Mouse (Mus musculus) ES-E14 (cell line): ENCODE data around the gene 3110009E18Rik. TPM values are rescaled to one million over a fixed set of nuclear protein-coding genes. Genes with fewer than 3 reads are reported as not detected.
"Not testable (repeated sequence)": the region's sequence is repeated elsewhere in the genome, so short reads cannot be mapped to it uniquely, and the experiment has no call there.

Experiments used
- DNase-seq: peaks from one replicate; pipeline ENCODE4 v3.0.0-alpha.2; 2013; ENCODE audit warnings: low read depth, low spot score
- H3K27ac ChIP-seq: 2 replicates; pipeline ENCODE4 v1.5.1; 2012; ENCODE audit warnings: low read depth, mild to moderate bottlenecking, low read length, moderate library complexity, mixed read lengths; ENCODE audit not compliant: poor library complexity, insufficient read depth, severe bottlenecking
- H3K36me3 ChIP-seq: 2 replicates; pipeline ENCODE4 v1.6.1; 2012; ENCODE audit warnings: mild to moderate bottlenecking, low read length, moderate library complexity, mixed read lengths; ENCODE audit not compliant: control insufficient read depth, poor library complexity, insufficient read depth, severe bottlenecking
- H3K4me1 ChIP-seq, 2 experiments: fragments of 150-350 bp in 1 of 2; sonication (generic) in 1 of 2; 2 replicates each; pipeline ENCODE4 v1.6.1; 2012; ENCODE audit warnings: low read length in 2 of 2, mild to moderate bottlenecking in 1 of 2, mixed read lengths in 1 of 2; ENCODE audit not compliant: control insufficient read depth in 2 of 2, insufficient read depth in 2 of 2, poor library complexity in 1 of 2
- H3K4me3 ChIP-seq, 2 experiments: fragments of 150-350 bp in 1 of 2; sonication (generic) in 1 of 2; 2 replicates each; pipeline ENCODE4 v1.5.1; 2012; ENCODE audit warnings: low read length in 2 of 2, low read depth in 1 of 2, mild to moderate bottlenecking in 1 of 2, mixed read lengths in 1 of 2; ENCODE audit not compliant: insufficient read depth in 1 of 2, poor library complexity in 1 of 2, severe bottlenecking in 1 of 2
- H3K9ac ChIP-seq: 2 replicates; pipeline ENCODE4 v1.6.1; 2012; ENCODE audit warnings: low read depth, mild to moderate bottlenecking, low read length, mixed read lengths; ENCODE audit not compliant: poor library complexity, insufficient read depth, severe bottlenecking
- H3K9me3 ChIP-seq: fragments of 150-350 bp; sonication (generic); 2 replicates; pipeline ENCODE4 v1.6.1; 2012; ENCODE audit warnings: low read depth, mild to moderate bottlenecking, low read length; ENCODE audit not compliant: control insufficient read depth, insufficient read depth
- CHD2 ChIP-seq: IDR thresholded peaks from 2 replicates; pipeline ENCODE4 v1.6.1; 2014; ENCODE audit warnings: mild to moderate bottlenecking, low read depth, low read length, inconsistent platforms
- HCFC1 ChIP-seq: IDR thresholded peaks from 2 replicates; pipeline ENCODE4 v1.6.1; 2012; ENCODE audit warnings: low read length, inconsistent platforms, borderline replicate concordance; ENCODE audit not compliant: insufficient read depth
- MAFK ChIP-seq: IDR thresholded peaks from 2 replicates; pipeline ENCODE4 v1.6.1; 2014; ENCODE audit warnings: mild to moderate bottlenecking, low read depth, low read length, inconsistent platforms; ENCODE audit not compliant: insufficient read depth
- ZC3H11A ChIP-seq: IDR thresholded peaks from 2 replicates; pipeline ENCODE4 v1.6.1; 2012; ENCODE audit warnings: low read depth, mild to moderate bottlenecking, inconsistent platforms, low read length, borderline replicate concordance
- ZNF384 ChIP-seq: IDR thresholded peaks from 2 replicates; pipeline ENCODE4 v1.6.1; 2012; ENCODE audit warnings: low read depth, low read length, inconsistent platforms
- in situ Hi-C, 2 experiments: fragments of 600-800 bp; cut with MboI; formaldehyde crosslinking; loops; one replicate each; pipeline ENCODE4 v1.15.1; 2025; ENCODE audit warnings: low sequenced_read_pairs in 2 of 2, inconsistent platforms in 1 of 2; ENCODE audit not compliant: unreplicated experiment in 2 of 2
- total RNA-seq: library from RNA; depleted of rRNA; stranded (reverse); fragments of 300-350 nt; gene quantifications from 2 replicates; pipeline ENCODE4 v1.2.3, GENCODE M21; 2012

The 3110009E18Rik gene
- total RNA-seq, 1 experiment = 8.3 TPM

DNA sequence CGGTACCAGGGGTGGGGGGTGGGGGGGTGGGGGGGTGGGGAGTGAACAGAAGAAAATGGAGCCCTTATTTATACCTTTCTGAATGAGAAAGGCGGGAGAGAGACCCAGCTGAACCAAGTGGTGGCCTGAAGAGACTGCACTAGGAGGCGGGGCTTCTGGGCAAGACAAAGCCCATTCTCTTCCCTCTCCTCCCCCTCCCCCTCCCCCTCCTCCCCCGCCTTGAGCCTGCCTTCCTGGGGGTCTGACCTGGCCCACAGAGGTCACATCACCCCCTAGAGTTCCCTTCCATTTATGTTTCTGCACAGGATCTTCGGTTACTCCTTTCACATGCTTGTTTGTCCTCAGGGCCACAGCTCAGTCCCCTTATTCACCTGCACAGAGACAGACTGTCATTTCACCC is 31.8 kb upstream of the 3110009E18Rik start:
- H3K4me3 ChIP-seq = no peak overlapping the region

GRCm38 (mm10) chr1:120090880-120091570 is 30.0 kb upstream of the 3110009E18Rik start:
- no peak for TF ChIP-seq HCFC1
- no peak for TF ChIP-seq ZNF384
- no peak for TF ChIP-seq CHD2
- TF ChIP-seq MAFK = no peak
- no peak for TF ChIP-seq ZC3H11A
- in situ Hi-C loops = no loop called here
- no peaks in the 10 kb centered on the region for H3K9me3 ChIP-seq
- H3K4me1 ChIP-seq = peaks cover 10 to 24% of the 10 kb centered on the region in 2 experiments
- no peak overlapping the region for H3K9ac ChIP-seq
- H3K4me3 ChIP-seq = no peak overlapping the region
- H3K27ac ChIP-seq = no peak overlapping the region
- no peaks in the 10 kb centered on the region for H3K36me3 ChIP-seq
- DNase-seq = no peak

More for the DNA sequence above, 31.8 kb upstream of the 3110009E18Rik start:
- peak; percentile 46 for DNase-seq
- peak overlapping the region; percentile 45; the same call in 1 of the 2 replicates for H3K27ac ChIP-seq
- H3K9ac ChIP-seq = no peak overlapping the region
- peaks cover 10 to 28% of the 10 kb centered on the region in 2 experiments for H3K4me1 ChIP-seq
- TF ChIP-seq CHD2 = no peak
- TF ChIP-seq ZNF384 = no peak
- no peak for TF ChIP-seq ZC3H11A
- no peak for TF ChIP-seq HCFC1
- no peak for TF ChIP-seq MAFK
- in situ Hi-C loops = no loop called here
- no peaks in the 10 kb centered on the region for H3K36me3 ChIP-seq
- no peaks in the 10 kb centered on the region for H3K9me3 ChIP-seq

- peak; percentile 78; the same call in 1 of the 2 replicates for TF ChIP-seq ZC3H11A
- H3K9me3 ChIP-seq, H3K27ac ChIP-seq, in situ Hi-C loops, H3K4me3 ChIP-seq, H3K9ac ChIP-seq, H3K36me3 ChIP-seq: not testable (repeated sequence)
- DNase-seq = peak; percentile 76
- peaks cover 4 to 15% of the 10 kb centered on the region in 2 experiments for H3K4me1 ChIP-seq
Measured at GRCm38 (mm10) chr1:120093482-120094134, 27.4 kb upstream of the 3110009E18Rik start.

GRCm38 (mm10) chr1:120094920-120095319 is 26.1 kb upstream of the 3110009E18Rik start:
- TF ChIP-seq MAFK (no peak), ZNF384 (no peak), CHD2 (no peak), HCFC1 (no peak), ZC3H11A (no peak)
- Histone ChIP-seq H3K9me3 (no peaks in the 10 kb centered on the region), H3K4me1 (peaks cover 0 to 8% of the 10 kb centered on the region in 2 experiments; a peak in 2 of 4 replicates), H3K9ac (no peak overlapping the region), H3K36me3 (no peaks in the 10 kb centered on the region), H3K27ac (no peak overlapping the region), H3K4me3 (no peak overlapping the region)
- no peak for DNase-seq
- in situ Hi-C loops = no loop called here
